Mouse (Mus musculus): ENCODE measurements around the gene Itih2.
A peak's percentile ranks its signal among the peaks of the same experiment; 100 is the strongest.

Itih2 gene

DNA sequence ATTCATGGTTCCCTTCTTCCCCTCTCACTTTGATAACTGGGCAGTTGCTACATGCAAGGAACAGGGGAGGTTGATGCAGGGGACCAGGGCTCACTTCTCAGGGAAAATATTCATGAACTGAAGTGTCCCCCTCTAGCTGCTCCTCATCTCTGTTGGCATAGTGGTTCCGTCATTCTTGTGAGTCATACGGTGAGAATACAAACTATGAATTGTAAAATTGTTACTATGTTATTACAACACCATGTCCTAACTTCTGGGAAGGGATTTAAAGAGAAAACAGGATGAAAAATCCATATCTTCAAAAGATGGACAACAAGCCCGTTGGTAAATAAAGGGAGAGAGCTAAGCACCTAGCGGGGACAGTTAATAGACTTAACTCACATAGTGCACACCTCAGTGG, at the start of gene Itih2:
TSS of gene Itih2 (minus strand) at position 101 of the 400 bp plus-strand sequence.
- DNase-seq = no peak

DNA sequence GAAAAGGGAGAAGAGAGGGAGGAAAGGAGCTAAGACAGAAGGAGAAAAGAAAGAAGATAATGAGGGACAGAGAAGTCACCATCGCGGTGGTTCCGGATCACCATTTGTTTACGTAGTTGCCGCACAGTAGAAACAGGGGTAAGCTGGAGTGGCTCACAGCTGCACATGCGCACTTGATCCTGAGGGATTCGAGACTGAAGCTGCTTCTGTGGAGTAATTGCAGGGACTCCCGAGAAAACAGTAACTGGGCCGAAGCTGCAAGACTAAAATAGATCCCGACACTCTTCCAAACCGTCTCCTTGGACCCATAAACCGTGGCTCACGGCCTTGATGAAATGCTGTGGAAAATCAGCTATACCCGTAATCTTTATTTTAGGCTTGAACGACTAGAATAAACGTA, 38.8 kb upstream of the Itih2 start:
- no peak for DNase-seq

DNA sequence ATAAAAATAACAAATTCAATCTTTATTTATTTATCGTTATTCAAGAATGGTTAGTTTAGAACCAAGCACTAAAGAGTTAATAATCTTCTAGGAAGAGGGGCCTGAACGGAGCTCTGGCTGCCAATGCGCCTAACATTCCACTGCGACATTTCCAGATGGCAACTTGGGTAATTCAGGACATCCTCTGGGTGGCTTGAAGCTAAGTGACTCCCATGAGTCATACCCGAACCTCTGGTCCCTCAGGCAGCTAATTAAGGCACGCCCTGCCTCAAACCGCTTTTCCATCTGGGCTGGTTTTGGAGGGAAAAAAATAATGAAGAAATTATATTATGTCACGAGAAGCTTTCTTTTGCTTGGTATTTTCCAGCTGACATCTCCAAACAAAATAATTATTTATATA, 36.8 kb upstream of the Itih2 start:
- no peak for DNase-seq

DNA sequence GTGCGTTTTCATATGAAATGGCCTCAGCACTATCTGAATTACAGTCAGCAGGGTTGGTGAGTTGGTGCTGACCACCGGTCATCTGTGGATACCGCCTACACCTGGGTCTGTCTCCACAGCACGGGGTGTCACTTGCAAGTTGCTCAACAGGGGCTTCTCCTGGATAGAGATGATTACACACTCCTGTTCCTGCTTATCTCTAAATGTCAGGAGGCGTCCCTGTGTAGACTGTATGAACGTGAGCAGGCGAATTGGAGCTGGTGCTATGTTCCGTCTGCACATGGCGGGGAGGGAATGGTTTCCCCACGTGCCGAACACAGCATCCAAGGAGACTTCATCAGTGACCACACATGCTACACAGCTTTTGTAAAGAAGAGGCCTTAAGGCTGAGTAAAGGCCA, 36.1 kb upstream of the Itih2 start:
- DNase-seq = no peak

DNA sequence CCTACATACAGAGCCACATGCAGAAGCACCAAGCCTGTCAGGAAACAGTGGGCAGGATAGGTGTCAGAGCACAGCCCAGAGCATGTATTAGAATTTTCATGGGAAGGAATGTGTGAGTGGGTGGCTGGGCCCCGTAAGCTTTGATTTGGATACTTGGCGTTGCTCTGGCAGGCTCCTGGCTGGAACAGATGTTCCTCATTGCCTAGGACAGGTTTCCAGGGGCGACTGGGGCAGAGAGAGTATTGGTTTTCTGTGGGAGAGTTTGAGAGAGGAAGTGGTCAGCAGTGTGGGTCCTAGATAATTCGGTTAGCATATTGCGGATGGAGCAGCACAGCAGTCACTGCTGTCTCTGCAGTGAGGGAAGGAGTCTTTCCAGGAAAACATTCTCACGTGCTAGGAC, 35.4 kb upstream of the Itih2 start:
- DNase-seq = no peak

DNA sequence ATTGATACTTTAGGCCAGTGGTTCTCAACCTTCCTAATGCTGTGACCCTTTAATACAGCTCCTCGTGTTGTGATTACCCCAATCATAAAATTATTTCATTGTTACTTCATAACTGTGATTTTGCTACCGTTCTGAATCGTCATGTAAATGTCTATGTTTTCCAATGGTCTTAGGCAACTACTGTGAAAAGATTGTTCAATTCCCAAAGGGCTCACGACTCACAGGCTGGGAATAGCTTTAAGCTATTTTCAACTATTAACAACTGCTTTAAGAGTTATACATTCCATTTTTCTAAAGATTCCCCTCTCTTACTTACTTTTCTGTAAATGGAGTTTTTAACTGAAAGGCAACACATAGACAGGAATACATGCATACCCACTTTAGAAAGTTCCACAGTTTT, 30.8 kb upstream of the Itih2 start:
- DNase-seq = no peak

DNA sequence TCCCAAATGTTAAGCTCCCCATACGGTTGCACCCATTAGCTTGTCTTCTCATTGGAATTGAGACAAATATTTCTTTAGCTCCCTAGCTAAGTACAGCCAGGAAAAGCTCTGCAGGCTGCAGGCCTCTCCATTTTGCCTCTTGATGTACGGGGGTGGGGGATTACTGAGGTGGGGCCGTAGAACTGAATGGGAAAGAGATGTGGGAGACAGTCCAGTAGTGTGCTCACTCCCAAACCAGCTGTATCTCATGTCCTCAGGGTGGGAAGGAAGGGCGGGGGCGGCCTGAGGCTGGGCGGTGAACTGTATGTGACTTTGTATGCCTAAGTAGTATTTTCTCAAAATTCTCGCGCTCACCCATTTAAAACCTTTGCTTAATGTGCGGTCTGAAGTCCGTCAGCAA, 26.0 kb upstream of the Itih2 start:
- no peak for DNase-seq

DNA sequence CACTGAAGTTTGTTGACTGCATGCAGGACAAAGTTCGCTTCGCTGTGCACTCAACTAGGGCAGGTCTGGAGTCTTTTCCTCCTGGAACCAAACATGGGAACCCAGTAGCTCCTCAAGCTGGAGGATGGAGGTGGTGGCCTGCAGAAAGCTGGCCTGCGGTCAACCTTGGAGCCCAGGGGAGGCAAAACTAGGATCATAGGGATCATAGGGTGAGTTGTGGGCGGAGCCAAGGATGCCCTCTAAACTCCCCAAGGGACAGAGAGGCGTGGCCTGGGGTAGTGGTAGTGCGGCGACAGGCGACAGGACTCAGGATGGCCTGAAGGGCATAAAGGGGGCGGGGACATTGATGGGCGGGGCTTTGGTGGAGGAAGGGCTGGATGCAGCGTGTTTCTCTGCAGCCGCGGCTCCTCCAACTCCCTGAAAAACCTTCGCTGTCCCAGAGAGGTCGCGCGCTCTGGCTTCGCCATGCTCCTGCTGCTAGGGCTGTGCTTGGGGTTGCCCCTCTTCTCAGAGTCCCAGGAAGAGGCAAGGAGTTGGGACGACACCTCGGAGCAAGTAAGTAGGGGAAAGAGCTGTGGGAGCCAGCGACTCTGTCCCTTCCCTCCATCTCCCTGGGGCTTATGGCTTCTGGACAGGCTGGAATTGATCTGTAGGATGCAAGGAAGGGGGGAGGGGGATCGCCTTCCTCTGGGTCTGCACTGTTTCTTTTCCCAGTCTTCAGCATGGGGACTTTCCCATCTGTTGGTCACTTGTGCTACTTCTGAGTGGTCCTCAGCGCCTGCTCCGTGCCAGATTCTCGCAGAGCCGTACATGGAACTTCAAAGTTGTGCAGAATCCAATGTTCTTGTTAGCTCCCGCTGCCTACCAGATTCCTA, 22.2 kb upstream of the Itih2 start, which contains the start of gene Itih5:
TSS of gene Itih5 (plus strand) at position 371 of the 875 bp plus-strand sequence.
- DNase-seq = peak; percentile 67

DNA sequence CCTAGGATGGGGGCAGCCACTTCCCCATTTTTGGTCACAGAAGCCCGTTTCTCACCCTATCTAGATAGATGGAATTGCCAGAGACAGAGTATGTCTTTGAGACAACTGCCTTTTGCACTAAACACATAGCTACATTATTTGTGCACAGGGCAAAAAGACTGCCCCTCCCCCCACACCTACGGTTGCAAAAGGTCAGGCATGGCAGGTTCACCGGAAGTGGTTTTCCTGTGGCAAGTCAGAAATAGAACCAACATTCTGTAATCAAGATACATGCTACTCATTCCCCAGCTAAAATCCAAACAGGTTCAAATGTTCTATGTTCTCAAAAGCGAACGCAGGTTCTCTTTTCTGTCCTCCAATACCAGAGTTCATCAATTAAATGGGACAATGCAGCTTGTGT, 21.4 kb upstream of the Itih2 start:
- DNase-seq = no peak

DNA sequence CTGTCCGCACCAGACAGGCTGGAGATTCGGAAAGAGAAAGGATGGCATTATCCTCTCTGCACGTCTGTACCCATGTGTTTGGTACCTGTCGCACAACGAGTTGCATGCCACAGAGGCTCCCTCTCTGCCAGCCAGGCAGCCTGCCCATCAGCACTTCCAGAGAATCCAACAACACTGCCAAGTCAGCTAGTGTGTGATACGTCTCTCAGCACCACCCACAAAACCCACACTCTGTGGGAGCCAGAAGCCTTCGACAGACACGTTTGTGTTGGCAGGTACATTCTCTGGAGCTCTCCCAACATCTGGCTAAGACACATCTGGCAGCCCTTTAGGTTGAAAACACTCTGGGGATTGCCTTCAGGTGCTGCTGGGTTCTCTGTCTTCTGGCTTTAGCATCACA, 16.0 kb upstream of the Itih2 start:
- no peak for DNase-seq

DNA sequence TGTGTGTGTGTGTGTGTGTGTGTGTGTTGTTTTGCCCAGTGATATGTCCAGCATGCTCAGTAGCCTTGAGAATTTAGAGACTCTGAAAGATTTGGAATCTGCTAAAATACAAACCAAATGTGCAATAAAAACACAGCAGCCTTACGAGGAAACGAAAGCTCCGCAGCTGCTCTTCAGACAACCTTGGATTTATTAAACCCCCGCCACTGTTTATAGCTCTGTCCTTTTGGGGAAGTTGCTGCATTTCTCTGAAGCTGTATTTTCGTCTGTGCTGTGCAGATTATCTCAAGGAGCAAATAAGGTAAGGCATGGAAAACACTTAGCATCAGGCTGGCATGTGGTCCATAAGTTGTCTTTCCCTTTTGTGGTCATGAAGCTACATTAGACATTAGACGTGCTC, 14.3 kb upstream of the Itih2 start:
- no peak for DNase-seq

DNA sequence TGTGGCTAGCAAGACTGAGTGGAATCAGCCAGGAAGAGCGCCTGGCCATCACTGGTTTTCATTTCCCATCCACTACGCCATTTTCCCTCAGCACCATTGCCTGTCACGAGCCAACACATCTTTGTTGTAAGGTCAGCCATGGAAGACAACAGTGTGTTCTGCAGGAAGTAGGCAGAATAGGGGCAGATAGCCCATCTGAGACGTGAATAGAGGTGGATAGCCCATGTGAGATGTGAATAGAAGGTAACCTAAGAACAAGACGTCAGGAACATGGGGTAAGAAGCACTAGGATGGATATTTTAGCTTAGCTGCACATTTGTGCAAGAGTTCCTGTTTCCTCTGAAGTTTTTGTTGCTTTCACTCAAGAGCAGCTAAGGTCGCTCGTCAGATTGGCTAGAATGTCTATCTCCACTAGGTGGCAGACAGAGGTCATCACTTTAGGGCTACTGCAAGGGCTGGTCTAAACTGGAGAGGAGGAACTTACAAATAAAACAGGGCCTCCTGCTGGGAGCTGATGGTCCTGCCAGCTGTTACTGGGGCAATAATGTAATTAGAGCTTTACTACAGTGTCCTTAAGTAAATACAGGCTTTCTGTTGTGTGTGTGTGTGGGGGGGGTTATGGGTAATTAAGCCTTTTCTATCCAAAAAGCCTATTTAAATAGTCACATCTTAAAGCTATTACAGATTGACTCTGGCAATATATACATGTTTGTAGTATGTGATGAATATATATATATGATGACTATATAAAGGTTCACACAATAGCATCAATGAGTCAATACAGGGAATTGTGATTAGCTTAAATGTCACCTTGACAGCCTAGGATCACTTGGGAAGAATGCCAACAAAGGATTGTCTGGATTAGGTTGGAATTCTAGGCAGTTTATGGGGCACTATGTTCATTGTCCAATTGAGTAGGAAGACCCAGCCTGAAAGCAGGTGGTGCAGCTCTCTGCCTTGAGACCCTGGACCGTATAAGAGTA, 11.6 kb upstream of the Itih2 start:
- DNase-seq = peak; percentile 89

DNA sequence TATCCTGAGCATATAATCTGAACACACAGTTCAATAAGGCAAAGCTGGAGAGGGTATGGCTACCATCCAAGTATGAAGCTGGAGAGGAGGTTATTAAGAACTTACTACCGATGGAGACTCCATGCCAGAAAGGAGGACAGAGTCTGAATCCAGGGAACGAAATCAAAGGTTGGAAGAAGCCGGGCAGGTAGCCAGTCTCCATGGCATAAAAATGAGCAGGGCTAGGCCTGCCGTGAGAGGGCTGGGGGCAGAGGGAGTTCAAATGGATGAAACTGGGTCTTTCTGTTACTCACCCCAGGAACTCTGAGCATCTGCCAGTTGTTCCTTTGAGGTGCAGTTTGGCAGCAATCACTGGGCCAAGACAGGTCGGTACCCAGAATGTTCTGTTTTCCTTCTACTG, 9.3 kb upstream of the Itih2 start:
- no peak for DNase-seq

DNA sequence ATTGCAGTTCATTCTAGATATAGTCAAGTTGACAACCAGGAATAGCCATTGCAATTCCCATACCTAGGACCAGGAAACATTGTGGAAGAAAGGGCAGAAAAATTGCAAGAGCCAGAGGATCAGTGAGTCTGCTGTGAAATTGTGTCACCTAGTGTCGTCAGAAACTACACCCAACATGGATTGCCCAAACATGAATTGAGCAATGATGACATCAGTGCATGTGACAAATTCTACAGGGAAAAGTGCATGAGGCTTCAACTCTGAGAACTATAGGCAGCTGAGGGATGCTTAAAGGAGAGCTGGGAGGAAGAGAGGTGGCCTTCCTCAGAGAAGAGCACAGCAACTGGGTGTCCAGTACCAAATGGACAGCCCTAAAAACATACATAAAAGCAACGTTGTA, 6.1 kb upstream of the Itih2 start:
- DNase-seq = no peak

DNA sequence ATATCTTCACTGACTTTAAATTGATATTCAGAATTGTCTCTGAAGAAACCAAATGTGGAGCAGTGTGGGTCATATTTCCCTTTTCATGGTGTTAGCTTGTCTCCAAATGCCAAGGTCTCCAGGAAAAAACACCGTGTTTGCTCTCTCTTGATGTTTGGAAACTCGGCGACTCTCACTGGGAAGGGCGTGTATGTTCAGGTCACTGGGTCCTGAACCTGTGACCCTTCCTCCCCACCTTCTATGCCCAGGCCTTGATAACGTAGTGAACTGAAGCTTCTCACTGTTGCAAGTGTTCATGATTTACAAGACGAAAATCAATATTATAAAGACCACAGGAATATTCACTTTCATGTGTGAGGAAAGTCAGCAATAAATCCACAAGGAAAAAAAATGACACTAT, 2.7 kb upstream of the Itih2 start:
- no peak for DNase-seq

DNA sequence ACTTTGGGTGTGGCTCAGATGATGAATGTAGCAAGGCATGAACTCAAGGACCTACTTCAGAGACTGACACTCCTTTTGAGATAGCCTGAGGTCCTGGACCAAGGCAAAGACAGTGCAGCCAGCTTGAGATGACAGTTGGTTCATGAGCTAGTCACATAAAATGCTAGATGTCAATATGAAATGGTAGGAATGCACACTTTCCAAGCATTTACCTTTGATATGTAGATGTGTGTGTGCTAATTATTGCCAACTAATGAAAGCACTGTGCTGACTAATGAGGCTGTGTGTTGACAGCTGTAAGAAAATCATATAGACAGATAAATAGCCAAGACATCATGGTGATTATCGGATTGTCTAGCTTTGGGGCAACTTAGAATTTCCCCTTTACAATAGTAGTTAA, 932 bp upstream of the Itih2 start:
- no peak for DNase-seq

DNA sequence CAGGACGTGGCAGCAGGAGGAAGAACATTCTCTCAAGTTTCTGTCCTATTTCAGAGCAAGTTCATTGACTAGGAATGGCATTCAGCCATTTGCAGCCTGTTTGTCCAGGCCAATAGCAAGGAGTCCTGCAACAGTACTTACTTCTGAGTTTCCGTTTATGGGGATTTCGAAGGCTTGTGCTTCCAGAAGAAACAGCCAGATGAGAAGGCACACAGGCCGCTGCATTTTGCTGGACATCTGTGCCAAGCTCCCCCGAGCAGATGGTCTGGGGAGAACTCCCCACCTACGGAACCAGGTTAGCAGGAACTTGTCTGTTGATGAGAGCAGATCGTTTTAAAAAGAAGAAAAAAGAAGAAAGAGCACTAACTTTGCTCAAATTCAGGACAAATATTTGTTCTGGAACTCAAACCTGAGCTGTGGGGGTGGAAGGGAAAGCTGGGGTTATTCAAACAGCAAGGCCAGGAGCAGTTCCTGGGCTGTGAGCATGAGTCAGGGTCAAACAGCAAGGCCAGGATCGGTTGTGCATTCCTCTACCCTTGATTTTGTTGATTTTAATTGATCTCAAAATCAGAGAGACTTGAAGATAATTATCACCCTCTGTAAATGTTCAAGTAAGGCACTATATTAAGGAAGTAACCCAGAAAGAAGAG, 730 bp downstream of the Itih2 start:
- no peak for DNase-seq

DNA sequence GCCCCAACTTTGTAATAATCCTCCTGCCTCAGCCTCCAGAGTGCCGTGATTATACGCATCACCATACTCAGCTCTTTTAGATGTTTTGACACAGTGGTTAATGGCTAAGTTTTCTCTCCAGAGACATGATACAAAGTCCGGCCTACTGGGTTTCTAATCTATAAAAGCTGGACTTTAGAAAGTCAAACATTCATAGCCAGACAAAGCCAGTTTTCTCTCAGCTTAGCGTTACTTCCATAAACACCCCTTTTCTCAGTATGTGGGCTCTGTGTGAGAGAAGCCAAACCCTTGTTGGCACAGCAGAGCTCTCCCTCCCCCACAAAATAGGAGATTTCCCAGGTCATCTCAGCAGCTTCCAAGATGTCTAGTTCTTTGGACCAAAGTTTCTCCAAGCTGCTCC, 2.6 kb downstream of the Itih2 start:
- no peak for DNase-seq

DNA sequence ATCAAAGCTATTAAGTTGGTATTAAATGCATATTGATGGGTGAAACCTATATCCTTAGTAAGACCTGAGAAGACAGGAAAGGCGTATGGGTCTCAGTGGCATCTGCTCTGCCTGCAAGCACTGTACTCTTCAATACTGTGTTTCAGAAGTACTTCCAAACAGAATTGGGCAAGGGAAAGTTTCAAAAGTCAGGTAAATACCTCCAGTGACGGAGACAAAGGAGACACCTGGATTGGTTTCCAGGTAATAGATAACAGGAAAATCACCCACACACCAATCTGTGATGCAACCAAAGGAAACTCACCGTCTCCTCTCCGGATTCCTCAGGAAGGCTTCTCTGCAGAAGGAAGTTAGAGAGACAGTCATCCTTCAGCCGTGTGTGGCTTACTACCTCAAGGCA, 3.7 kb downstream of the Itih2 start:
- DNase-seq = no peak

DNA sequence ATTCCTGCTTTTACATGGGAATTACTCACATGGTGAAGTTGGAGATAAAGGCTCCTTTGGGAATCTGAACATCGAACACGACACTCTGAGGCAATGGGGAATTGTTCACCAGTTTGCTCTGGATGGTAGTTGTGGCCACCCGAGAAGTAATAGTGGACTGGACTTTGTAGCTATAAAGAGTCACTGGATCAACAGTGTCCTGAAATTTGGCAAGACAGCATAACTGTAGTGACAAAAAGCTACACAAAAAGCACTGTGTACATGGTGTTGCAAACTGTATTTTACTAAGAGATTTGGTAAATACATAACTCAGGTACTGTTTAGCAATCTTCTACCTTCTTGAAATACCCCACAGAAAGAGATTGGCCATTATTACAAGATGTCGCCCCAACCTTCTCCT, 5.1 kb downstream of the Itih2 start:
- DNase-seq = no peak

DNA sequence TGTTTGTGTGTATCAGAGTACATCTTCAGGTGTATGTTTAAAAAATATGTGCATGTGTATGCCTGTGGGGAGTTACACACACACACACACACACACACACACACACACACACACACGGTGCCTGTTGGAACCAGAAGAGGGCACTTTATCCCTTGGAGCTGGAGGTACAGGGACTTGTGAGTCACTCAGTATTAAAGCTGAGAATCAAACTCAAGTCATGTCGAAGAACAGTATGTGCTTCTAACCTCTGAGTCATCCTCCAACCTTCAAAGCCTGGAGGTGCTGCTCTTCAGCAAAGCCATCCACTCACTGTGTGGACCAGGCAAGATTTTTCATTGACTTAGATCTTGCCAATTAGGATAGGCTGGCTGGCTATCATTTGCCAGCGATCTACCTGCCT, 9.4 kb downstream of the Itih2 start:
- DNase-seq = no peak

DNA sequence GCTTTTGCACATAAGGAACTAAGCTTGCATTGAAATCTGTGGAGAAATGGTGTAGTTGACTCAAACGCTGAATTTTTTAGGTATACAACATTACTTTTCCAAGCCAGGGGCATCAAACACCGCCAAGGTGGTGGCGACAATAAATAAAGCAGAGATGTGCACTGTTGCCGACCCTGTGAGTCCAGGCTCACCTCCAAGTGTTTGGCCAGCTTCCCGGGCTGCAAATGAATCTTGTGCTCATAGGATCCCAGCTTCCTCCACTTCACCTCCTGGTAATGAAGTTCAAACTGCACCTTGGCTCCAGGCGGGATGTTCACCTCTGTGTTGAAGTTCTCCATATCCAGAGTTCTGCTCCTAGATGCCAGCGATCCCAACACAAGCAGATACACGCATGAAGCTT, 11.9 kb downstream of the Itih2 start:
- DNase-seq = no peak

DNA sequence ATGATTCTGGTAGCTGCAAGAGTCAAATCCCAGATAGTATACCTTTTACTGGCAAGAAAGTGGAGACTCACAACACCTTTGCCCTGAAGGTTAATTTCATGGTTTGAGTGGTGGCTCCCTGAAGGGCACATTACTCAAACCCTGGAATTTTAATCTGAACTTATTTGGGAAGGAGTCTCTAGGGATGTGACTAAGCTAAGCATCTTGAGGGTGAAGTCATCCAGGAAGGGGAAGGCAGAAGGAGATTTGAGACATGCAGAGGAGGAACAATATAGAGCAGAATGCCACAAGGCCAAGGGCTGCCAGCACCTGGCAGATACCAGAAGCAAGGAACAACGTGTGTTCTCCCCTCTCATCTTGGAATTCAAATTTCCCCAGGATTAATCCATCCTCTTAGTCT, 12.4 kb downstream of the Itih2 start:
- no peak for DNase-seq

Data from lung, postnatal 10 days (tissue).